Mouse (Mus musculus) neutrophil, adult 5-6 weeks (primary cell): ENCODE results near the gene Pnkp. TPM values are rescaled to one million over a fixed set of nuclear protein-coding genes. Genes with fewer than 3 reads are reported as not detected.
"Not testable (repeated sequence)": the region's sequence is repeated elsewhere in the genome, so short reads cannot be mapped to it uniquely, and the experiment has no call there.

Experiments used
- ATAC-seq: fragments of 151-379, 151-347 bp; 2 replicates; pipeline ENCODE4 v1.8.0; 2017; ENCODE audit warnings: mild to moderate bottlenecking, moderate TSS enrichment; ENCODE audit not compliant: insufficient number of reproducible peaks, poor library complexity, low FRiP score, severe bottlenecking; ENCODE audit errors: extremely low read depth
- total RNA-seq: library from RNA; stranded (forward); fragments of 200-1000 nt; gene quantifications from 2 replicates; pipeline ENCODE4 v1.2.3, GENCODE M21; 2017

Pnkp gene
- total RNA-seq, 1 experiment from 2014 or later, result 95.7 TPM

GRCm38 (mm10) chr7:44864595-44865542 lies 7.9 kb downstream of the Pnkp start:
- ATAC-seq, result no peak

GRCm38 (mm10) chr7:44866276-44867009 lies 9.5 kb downstream of the Pnkp start:
- peak; percentile 37; the same call in 1 of the 2 replicates for ATAC-seq

- no peak for ATAC-seq
Measured at GRCm38 (mm10) chr7:44867010-44867702, 10.2 kb downstream of the Pnkp start.

DNA sequence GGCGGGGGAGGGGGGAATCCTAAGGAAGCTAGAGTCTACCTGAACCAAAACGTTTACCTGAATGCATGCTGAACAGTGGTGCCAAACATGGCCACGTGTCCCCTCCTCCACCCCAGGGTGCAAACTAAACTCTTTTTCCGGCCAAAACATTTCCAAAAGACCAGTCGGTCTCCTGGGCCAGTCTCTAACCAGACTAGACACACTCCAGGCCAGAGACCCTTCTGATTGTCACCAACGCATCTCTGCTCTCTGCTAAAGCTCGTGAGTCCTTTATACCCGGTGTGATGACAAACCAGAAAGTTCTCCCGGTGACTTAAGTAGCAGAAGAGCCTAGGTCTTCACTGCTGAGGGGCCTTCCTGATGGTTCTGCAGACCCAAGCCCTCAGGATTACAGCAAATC lies 10.9 kb downstream of the Pnkp start:
- no peak for ATAC-seq

- ATAC-seq, result no peak
Measured at GRCm38 (mm10) chr7:44868465-44868864, 11.5 kb downstream of the Pnkp start.

DNA sequence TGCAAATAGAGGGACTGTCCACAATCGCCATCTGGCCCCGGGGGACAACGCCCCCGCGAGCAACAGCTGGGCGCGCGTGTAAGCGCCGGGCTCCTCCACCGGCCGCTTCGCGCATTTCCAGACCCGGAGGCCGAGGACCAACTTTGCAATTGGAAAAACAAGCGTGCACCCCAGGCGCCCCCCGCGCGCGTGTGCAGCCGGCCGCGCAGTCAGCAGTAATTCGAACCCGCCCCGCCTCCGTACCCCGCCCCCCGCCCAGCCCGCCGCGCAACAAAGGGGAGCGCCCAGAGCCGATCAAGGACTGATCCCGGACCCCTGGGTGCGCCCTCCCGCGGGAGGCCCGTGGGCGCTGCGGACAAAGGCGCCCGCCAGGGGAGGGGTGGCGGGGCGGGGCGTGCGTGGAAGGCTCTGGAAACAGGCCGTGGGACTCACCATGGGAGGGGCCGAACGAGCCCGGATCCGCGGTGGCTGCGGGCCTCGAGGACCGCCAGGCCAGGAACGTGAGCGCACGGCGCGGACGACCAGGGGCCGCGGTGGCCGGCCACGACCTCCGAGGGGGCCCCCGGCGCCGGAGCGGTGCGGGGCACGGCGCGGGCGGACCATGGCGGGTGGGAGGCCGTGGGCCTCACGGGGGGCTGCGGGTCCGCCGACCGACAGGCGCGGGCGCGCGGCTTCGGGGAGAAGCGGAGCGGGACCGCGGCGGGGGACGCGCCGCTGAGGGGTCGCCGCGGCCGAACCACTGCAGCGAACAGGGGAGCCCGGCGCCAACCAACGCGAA lies 12.2 kb downstream of the Pnkp start:
- no peak for ATAC-seq

DNA sequence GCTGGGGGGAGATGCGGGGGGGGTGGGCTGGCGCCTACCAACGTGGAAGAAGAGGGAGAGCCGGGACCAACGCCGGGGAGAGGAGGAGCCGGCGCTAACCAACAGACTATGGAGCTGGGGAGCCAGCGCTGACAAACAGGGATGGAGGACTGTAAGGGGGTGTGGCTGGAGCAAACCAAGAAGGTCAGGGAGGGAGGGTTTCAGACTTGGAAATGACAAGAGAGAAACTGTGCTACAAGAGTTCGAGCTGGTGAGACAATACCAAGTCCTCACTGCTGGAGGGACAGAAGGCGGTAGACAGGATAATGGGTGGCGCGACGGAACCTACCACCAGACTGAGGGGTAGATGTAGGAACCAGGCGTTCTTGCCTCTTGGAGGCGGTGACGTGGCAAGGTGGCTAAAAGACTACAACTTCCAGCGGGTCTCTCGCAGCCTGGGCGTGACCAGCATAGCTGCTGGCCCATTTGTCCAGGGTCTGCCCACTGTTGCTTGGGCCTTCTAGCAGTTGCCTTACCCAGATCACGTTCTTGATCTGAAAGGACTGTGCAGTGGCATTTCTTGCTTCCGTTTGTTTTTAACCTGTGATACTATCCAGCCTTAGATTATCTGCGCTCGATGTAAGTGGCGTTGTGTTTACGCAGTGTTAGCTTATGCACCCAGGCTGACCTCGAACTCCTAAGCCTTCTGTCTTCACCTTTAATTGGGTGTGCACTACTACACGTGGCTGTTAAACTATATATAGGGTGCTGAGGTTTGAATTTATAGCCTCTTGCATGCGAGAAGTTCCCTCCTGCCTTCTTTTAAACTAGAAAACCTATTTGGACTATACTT lies 13.0 kb downstream of the Pnkp start, which contains the start of gene Ptov1:
Ptov1 (minus strand) TSS at position 92 of the 832 bp plus-strand sequence.
- peak; percentile 73 for ATAC-seq

- no peak for ATAC-seq
Measured at GRCm38 (mm10) chr7:44870614-44871013, 13.7 kb downstream of the Pnkp start.

DNA sequence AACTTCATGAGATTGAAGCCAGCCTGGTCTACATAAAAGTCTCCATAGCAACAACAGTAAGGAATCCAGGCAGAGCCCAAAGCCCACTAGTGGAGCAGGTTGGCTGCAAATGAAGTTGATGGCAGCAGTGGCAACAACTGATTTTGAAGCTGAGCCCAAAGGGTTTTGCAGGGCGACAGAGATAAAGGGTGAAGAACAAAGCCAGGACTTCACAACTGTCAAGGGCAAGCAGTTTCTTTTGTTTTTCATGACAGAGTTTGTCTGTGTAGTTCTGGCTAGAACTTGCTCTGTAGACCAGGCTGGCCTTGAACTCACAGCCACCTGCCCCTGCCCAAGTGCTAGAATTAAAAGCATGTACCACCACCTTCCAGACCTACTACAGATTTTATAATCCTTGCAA lies 14.2 kb downstream of the Pnkp start:
- ATAC-seq, result no peak

DNA sequence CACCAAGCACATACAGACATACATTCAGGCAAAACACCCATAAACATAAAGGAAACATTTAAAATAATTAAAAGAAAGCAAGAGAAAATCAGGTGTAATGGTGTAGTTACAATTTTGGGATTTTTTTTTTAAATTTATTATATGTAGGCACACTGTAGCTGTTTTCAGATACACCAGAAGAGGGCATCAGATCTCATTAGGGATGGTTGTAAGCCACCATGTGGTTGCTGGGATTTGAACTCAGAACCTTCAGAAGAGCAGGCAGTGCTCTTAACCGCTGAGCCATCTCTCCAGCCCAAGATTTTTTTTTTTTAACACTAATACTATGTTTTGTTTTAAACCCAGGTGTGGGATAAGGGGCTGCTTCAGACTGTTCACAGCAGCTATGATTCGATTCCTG lies 14.8 kb downstream of the Pnkp start:
- not testable (repeated sequence) for ATAC-seq

DNA sequence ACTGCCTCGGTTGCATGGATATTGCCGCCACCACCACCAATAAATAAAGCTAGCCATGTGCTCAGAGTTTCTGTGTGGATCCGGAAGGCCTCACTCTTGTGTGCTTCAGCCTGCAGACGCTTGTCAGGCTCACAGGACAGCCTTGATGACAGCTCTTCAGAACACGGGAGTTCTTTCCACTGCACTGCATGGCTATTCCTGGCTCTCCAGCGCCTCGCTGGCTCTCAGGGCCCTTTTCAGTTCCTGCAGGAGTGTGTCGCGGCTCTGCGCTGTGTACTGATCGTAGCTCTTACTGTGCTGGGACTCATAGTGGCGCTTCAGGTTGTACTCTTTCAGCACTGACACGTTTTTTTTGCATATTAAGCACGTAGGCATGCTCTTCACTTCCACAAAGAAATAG lies 20.9 kb downstream of the Pnkp start:
- no peak for ATAC-seq

DNA sequence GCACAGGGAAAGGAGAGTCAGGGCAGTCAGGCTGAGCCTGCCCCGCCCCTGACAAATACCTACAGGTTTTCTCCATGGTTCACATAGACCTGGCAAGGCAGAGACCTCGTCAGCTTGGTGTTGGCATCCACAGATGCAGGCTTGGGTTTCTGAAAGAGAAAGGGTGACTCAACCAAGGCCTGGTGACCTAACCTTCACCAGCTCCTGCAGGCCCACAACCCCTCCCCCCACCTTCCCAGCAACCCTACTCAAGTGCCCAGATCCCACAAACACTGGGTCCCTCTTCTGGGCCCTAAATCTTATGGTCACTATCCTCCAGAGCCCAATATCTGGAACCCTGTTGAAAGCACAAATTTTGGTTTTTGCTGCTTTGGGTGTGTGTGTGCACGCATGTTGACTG lies 26.1 kb downstream of the Pnkp start:
- no peak for ATAC-seq

DNA sequence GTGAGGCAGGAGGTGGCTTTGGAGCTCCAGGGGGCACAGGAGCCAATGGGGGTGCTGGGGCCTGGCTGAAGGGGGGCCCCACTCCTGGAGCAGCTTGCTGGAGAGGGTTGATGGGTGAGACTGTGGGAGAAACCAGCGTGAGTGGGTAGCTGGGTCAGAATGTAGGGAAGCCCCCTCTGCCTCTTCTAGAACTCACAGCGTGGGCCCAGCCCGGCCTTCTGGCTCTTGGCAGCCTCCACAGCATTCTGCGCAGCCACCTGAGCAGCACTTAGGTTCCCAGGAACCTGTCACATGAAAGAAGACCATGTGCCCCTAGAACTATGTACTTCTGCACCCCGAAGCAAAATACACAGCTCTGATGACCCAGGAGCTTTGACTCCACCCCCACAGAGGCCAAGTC lies 27.7 kb downstream of the Pnkp start:
- ATAC-seq, result no peak

GRCm38 (mm10) chr7:44886964-44887363 lies 30.0 kb downstream of the Pnkp start:
- ATAC-seq, result peak; percentile 33; the same call in 1 of the 2 replicates

DNA sequence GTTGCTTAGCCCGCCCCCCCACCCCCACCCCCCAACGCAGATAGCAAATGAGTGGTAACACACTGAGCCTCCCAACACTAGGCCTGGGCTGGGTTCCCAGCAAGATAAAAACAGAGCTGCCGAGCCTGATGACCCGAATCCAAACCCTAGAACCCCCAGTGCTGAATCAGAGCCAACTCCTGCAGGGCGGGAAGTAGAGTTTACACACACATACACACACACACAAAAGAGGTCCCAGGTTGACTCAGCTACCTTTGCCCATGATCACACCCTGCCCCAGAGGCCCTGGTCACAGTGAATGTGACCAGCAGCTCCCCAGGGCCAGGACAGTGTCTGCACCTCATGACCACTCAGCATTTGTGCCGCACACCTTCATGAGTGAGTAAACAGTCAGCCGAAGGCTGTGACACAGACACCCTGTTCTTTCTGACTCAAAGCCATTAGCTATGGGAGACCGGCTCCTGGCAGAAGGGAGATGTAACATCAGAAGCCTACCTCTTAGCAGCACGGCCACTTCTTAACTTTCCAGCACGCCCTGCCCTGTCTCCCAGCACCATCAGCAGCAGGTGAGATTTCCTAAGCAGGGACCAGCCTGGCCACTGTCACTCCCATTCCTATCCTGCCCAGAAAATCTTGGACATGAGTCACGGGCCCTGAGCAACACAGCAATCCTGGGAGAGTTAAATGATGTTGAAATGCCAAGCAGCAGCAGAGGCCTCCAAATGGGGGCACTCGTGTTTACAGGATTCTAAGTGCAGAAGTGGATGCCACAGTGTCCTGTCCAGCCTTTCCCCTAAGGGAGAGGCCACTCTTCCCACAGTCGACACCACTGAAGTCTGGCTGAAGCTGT lies 31.5 kb downstream of the Pnkp start:
- no peak for ATAC-seq

DNA sequence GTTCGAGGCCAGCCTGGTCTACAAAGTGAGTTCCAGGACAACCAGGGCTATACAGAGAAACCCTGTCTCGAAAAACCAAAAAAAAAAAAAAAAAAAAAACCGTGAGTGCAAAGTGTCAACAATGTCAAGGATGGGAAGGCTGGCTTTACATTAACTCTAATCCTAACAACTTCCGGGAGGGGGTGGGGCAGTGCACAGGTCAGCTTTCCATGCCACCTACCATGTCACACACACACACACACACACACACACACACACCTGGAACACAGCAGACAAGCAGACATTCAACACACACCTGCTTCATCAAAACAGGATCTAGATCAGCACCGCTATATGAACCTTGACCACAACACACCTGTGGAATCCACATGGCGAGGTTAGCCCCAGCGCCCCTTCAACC lies 33.2 kb downstream of the Pnkp start:
- no peak for ATAC-seq

DNA sequence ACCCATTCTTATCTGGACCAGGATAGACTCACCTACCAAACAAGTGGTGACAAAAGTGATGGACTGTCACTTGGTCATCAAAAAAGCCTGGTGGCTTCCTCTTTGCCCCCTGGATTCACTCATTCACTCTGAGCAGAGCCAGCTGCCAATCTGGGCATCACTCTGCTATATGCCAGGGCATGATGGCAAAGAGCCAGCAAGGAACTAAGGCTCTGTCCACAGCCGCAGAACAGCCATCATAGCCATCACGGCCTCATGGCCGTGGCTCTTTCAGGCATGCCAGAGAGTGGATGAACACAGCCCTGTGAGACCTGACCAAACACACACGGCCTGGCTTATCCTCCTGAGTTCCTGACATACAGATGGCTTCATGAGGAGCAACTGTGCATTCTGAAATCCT lies 33.8 kb downstream of the Pnkp start:
- no peak for ATAC-seq
